Mouse (Mus musculus): ENCODE data around the gene Trio. TPM values are rescaled to one million over a fixed set of nuclear protein-coding genes. Genes with fewer than 3 reads are reported as not detected.
A peak's percentile ranks its signal among the peaks of the same experiment; 100 is the strongest.

The Trio gene
- polyA plus RNA-seq, 1 experiment from 2014 or later: 15.9 TPM

DNA sequence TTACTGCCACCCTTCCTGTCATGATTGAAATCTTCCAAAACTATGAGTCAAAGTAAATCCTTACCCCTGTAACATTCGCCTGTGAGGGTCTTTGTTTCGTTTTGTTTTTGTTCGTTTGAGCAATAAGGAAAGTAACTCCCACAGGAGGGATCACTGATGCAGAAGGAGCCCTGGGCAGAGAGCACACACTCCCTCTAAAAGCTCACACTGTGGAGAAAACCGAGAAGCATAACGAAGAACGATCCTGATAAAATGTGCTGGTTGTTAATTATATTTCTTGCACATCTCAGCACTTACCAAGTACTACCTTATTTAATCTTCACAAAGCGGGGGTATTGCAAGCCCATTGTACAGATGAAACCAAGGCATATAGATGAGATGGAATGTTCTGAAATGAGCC is 333.5 kb downstream of the Trio start:
- no peaks in the 10 kb centered on the region for H3K36me3 ChIP-seq
- no peak overlapping the region for H3K4me2 ChIP-seq (replicated peaks)
- no peaks in the 10 kb centered on the region for H3K27me3 ChIP-seq (replicated peaks)
- no peak overlapping the region for H3K27ac ChIP-seq
- H3K9ac ChIP-seq: no peak overlapping the region
- no peaks in the 10 kb centered on the region for H3K9me3 ChIP-seq
- H3K4me1 ChIP-seq (replicated peaks): no peaks in the 10 kb centered on the region
- H3K4me3 ChIP-seq (replicated peaks): no peak overlapping the region
- no peak for ATAC-seq
- 85% methylated on average over 7 of the region's 7 CpGs for WGBS

- H3K27me3 ChIP-seq (replicated peaks): no peaks in the 10 kb centered on the region
- H3K9ac ChIP-seq: no peak overlapping the region
- no peaks in the 10 kb centered on the region for H3K4me1 ChIP-seq (replicated peaks)
- no peaks in the 10 kb centered on the region for H3K9me3 ChIP-seq
- no peak overlapping the region for H3K27ac ChIP-seq
- 78% methylated on average over 7 of the region's 7 CpGs for WGBS
- no peak overlapping the region for H3K4me3 ChIP-seq (replicated peaks)
- H3K4me2 ChIP-seq (replicated peaks): no peak overlapping the region
- no peaks in the 10 kb centered on the region for H3K36me3 ChIP-seq
- ATAC-seq: no peak
These were observed 334.4 kb downstream of the Trio start for GRCm38 (mm10) chr15:27691213-27691612.

DNA sequence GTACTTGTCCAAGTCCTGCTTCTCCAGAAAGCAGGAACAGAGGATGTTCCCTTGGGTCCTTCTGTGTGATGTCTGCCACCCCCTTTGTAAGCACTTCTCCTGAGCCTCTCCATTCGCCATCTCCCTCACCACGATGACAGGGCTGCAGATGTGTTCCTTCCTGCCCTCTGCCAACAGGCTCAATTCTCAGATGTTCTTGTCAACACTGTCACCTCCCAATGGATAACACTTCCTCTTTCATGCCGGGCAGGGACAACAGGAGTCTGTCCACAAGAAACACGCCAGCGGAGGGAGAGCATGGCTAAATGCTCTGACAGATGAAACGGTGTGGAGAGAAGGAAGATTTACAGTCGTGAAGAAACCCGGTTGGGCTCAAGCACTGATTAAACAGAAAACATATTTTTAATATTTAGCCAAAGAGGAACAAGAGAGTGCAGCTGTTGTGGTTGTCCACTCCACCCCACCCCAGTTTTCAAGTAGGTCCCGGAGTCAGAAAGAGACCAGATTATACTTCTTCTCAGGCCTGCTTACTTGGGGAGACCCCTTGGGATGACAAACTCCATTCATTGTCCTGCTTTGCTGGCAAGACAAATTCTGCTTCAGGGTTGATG is 337.5 kb downstream of the Trio start:
- WGBS: 53% methylated on average over 9 of the region's 9 CpGs
- H3K9me3 ChIP-seq: no peaks in the 10 kb centered on the region
- H3K4me2 ChIP-seq (replicated peaks): no peak overlapping the region
- no peak for ATAC-seq
- H3K9ac ChIP-seq: no peak overlapping the region
- no peaks in the 10 kb centered on the region for H3K36me3 ChIP-seq
- no peak overlapping the region for H3K27ac ChIP-seq
- H3K4me1 ChIP-seq (replicated peaks): no peaks in the 10 kb centered on the region
- no peak overlapping the region for H3K4me3 ChIP-seq (replicated peaks)
- H3K27me3 ChIP-seq (replicated peaks): no peaks in the 10 kb centered on the region

- no peak overlapping the region for H3K4me2 ChIP-seq (replicated peaks)
- H3K27me3 ChIP-seq (replicated peaks): no peaks in the 10 kb centered on the region
- H3K4me3 ChIP-seq (replicated peaks): no peak overlapping the region
- no peaks in the 10 kb centered on the region for H3K36me3 ChIP-seq
- H3K27ac ChIP-seq: no peak overlapping the region
- WGBS: 86% methylated on average over 7 of the region's 7 CpGs
- H3K9ac ChIP-seq: no peak overlapping the region
- H3K9me3 ChIP-seq: no peaks in the 10 kb centered on the region
- peaks cover 9% of the 10 kb centered on the region for H3K4me1 ChIP-seq (replicated peaks)
- ATAC-seq: no peak
These were observed 340.8 kb downstream of the Trio start for GRCm38 (mm10) chr15:27684813-27685212.

GRCm38 (mm10) chr15:27683206-27683605 is 342.4 kb downstream of the Trio start:
- ATAC-seq: no peak

DNA sequence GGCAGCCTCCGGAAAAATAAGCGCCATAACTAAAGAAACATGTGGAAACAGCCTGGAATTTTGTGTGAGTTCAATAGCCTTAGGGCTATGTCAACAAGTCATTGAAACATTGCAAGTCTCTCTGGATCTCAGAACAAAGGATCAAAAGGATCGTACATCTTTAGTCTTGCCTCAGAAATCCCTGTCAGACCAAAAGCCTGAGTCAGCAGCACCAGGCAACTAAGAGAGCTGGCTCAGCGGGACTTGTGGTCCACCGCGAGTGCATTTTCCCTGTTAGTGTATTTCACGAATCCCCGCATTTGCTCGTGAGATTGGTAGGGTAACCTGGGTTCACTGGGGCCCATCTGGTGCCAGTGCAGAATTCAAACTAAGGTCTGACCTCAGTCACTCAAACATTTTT is 343.0 kb downstream of the Trio start:
- H3K4me1 ChIP-seq (replicated peaks): peaks cover 9% of the 10 kb centered on the region
- WGBS: 43% methylated on average over 9 of the region's 9 CpGs
- no peaks in the 10 kb centered on the region for H3K27me3 ChIP-seq (replicated peaks)
- peak overlapping the region; percentile 14; the same call in 1 of the 2 replicates for H3K27ac ChIP-seq
- H3K9me3 ChIP-seq: no peaks in the 10 kb centered on the region
- no peaks in the 10 kb centered on the region for H3K36me3 ChIP-seq
- no peak overlapping the region for H3K4me3 ChIP-seq (replicated peaks)
- ATAC-seq: no peak
- H3K4me2 ChIP-seq (replicated peaks): no peak overlapping the region
- no peak overlapping the region for H3K9ac ChIP-seq

More at GRCm38 (mm10) chr15:27683206-27683605, 342.4 kb downstream of the Trio start:
- Histone ChIP-seq H3K9me3 (no peaks in the 10 kb centered on the region), H3K4me1 (replicated peaks) (peaks cover 9% of the 10 kb centered on the region), H3K36me3 (no peaks in the 10 kb centered on the region), H3K4me2 (replicated peaks) (no peak overlapping the region), H3K27me3 (replicated peaks) (no peaks in the 10 kb centered on the region), H3K27ac (no peak overlapping the region), H3K4me3 (replicated peaks) (no peak overlapping the region), H3K9ac (no peak overlapping the region)
- WGBS: 68% methylated on average over 1 of the region's 1 CpGs

- peak; percentile 100 for ATAC-seq
- WGBS: 1% methylated on average over 58 of the region's 59 CpGs
- Histone ChIP-seq H3K4me3 (replicated peaks) (peak within 1 kb of the TSS; percentile 63), H3K27me3 (replicated peaks) (no peaks in the 10 kb centered on the region), H3K27ac (0 out of 2 replicates have a peak within 1 kb of the TSS, but pooled peaks have one; percentile 28), H3K9me3 (no peaks in the 10 kb centered on the region), H3K4me1 (replicated peaks) (peaks cover 9% of the 10 kb centered on the region), H3K36me3 (no peaks in the 10 kb centered on the region), H3K4me2 (replicated peaks) (peak within 1 kb of the TSS; percentile 95), H3K9ac (peak within 1 kb of the TSS; percentile 67)
These were observed 344.0 kb downstream of the Trio start, which contains the start of gene Otulinl for GRCm38 (mm10) chr15:27681419-27682187. Gene Otulinl (minus strand): TSS chr15:27681579.

DNA sequence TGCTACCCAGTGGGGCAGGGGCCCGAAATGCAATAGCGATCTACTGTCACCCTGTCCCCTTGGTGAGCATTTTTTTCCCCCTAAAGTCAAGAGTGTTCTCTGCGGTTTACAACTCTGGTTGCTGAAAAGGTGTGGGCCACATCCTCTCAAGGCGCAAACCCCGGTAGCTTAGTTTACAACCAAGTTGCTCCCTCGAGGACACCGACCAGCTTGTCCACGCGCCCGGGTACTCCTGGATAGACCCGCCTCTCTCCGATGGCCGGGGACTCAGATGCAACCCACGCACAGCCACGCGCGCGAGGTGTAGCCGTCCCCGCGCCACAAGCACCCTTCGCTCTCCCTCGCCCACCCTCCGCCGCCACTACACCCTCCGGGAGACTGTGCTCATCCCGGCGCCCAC is 344.7 kb downstream of the Trio start:
- Histone ChIP-seq H3K4me2 (replicated peaks) (peak overlapping the region; percentile 95), H3K36me3 (no peaks in the 10 kb centered on the region), H3K27ac (no peak overlapping the region), H3K9me3 (no peaks in the 10 kb centered on the region), H3K9ac (peak overlapping the region; percentile 67), H3K27me3 (replicated peaks) (no peaks in the 10 kb centered on the region), H3K4me1 (replicated peaks) (peaks cover 11% of the 10 kb centered on the region), H3K4me3 (replicated peaks) (peak overlapping the region; percentile 63)
- WGBS: 3% methylated on average over 28 of the region's 28 CpGs
- peak; percentile 56; the same call in 1 of the 2 replicates for ATAC-seq

Other genes starting within 250 kb of the Trio start
- 0.01 TPM in 2 replicates for gene Dnah5, start 177.9 kb upstream of the Trio start, polyA plus RNA-seq (2015; fragmentation: Nextera tagmentation; extraction: Ambion mirVana)